Mouse (Mus musculus): Measurements from ENCODE around the gene Slc22a26. TPM values are rescaled to one million over a fixed set of nuclear protein-coding genes. Genes with fewer than 3 reads are reported as not detected.
"Not testable (repeated sequence)": the region's sequence is repeated elsewhere in the genome, so short reads cannot be mapped to it uniquely, and the experiment has no call there.

The Slc22a26 gene
- not detected in 2 replicates for polyA plus RNA-seq (2016; fragmentation: Nextera tagmentation; extraction: Ambion mirVana)

GRCm38 (mm10) chr19:7802571-7802970 is at the start of gene Slc22a26:
Gene Slc22a26, minus strand, starts transcription at chr19:7802667.
- Histone ChIP-seq H3K9me3 (peaks cover 20% of the 10 kb centered on the region; the same call in 1 of the 2 replicates), H3K36me3 (no peaks in the 10 kb centered on the region), H3K4me2 (replicated peaks) (no peak within 1 kb of the TSS), H3K27ac (replicated peaks) (no peak within 1 kb of the TSS), H3K9ac (replicated peaks) (no peak within 1 kb of the TSS), H3K27me3 (no peaks in the 10 kb centered on the region), H3K4me3 (no peak within 1 kb of the TSS), H3K4me1 (no peaks in the 10 kb centered on the region)
- no peak for ATAC-seq (ENCODE audit: low FRiP score, low read depth)
- 89% methylated on average over 1 of the region's 1 CpGs for WGBS

GRCm38 (mm10) chr19:7829851-7830250 is 27.4 kb upstream of the Slc22a26 start:
- Histone ChIP-seq H3K9ac (replicated peaks) (no peak overlapping the region), H3K27me3 (no peaks in the 10 kb centered on the region), H3K4me3 (no peak overlapping the region), H3K4me1 (no peaks in the 10 kb centered on the region), H3K36me3 (no peaks in the 10 kb centered on the region), H3K27ac (replicated peaks) (no peak overlapping the region), H3K9me3 (peaks cover 15% of the 10 kb centered on the region), H3K4me2 (replicated peaks) (no peak overlapping the region)
- 66% methylated on average over 2 of the region's 2 CpGs for WGBS
- no peak for ATAC-seq (ENCODE audit: low FRiP score, low read depth)

GRCm38 (mm10) chr19:7790571-7790970 is 11.9 kb downstream of the Slc22a26 start:
- H3K9ac ChIP-seq (replicated peaks), result no peak overlapping the region
- 94% methylated on average over 1 of the region's 1 CpGs for WGBS
- no peaks in the 10 kb centered on the region for H3K27me3 ChIP-seq
- no peaks in the 10 kb centered on the region for H3K36me3 ChIP-seq
- H3K9me3 ChIP-seq, result 0 out of 2 replicates have a peak, but pooled peaks cover 13% of the 10 kb centered on the region
- no peaks in the 10 kb centered on the region for H3K4me1 ChIP-seq
- no peak overlapping the region for H3K4me3 ChIP-seq
- no peak overlapping the region for H3K4me2 ChIP-seq (replicated peaks)
- no peak overlapping the region for H3K27ac ChIP-seq (replicated peaks)
- no peak for ATAC-seq (ENCODE audit: low FRiP score, low read depth)

GRCm38 (mm10) chr19:7775306-7775705 is 27.2 kb downstream of the Slc22a26 start:
- Histone ChIP-seq H3K27me3 (no peaks in the 10 kb centered on the region), H3K4me2 (replicated peaks) (no peak overlapping the region), H3K36me3 (no peaks in the 10 kb centered on the region), H3K4me1 (no peaks in the 10 kb centered on the region), H3K9ac (replicated peaks) (no peak overlapping the region), H3K9me3 (peaks cover 7% of the 10 kb centered on the region; the same call in 1 of the 2 replicates), H3K4me3 (no peak overlapping the region), H3K27ac (replicated peaks) (no peak overlapping the region)
- 77% methylated on average over 4 of the region's 4 CpGs for WGBS
- no peak for ATAC-seq (ENCODE audit: low FRiP score, low read depth)

- no peak overlapping the region for H3K4me2 ChIP-seq (replicated peaks)
- H3K4me3 ChIP-seq, result no peak overlapping the region
- ATAC-seq (ENCODE audit: low FRiP score, low read depth), result no peak
- H3K4me1 ChIP-seq, result no peaks in the 10 kb centered on the region
- no peaks in the 10 kb centered on the region for H3K27me3 ChIP-seq
- H3K36me3 ChIP-seq, result no peaks in the 10 kb centered on the region
- no peaks in the 10 kb centered on the region; the same call in 1 of the 2 replicates for H3K9me3 ChIP-seq
- 90% methylated on average over 2 of the region's 2 CpGs for WGBS
- H3K9ac ChIP-seq (replicated peaks), result no peak overlapping the region
- no peak overlapping the region for H3K27ac ChIP-seq (replicated peaks)
Observed at GRCm38 (mm10) chr19:7766124-7766523, 36.3 kb downstream of the Slc22a26 start.

GRCm38 (mm10) chr19:7765599-7765998 is 36.9 kb downstream of the Slc22a26 start:
- 94% methylated on average over 3 of the region's 3 CpGs for WGBS
- ATAC-seq (ENCODE audit: low FRiP score, low read depth), result no peak
- H3K27me3 ChIP-seq, result no peaks in the 10 kb centered on the region
- no peak overlapping the region for H3K27ac ChIP-seq (replicated peaks)
- no peaks in the 10 kb centered on the region for H3K4me1 ChIP-seq
- no peaks in the 10 kb centered on the region; the same call in 1 of the 2 replicates for H3K9me3 ChIP-seq
- no peak overlapping the region for H3K4me3 ChIP-seq
- no peak overlapping the region for H3K9ac ChIP-seq (replicated peaks)
- no peak overlapping the region for H3K4me2 ChIP-seq (replicated peaks)
- no peaks in the 10 kb centered on the region for H3K36me3 ChIP-seq

GRCm38 (mm10) chr19:7753371-7753770 is 49.1 kb downstream of the Slc22a26 start:
- not testable (repeated sequence) for H3K4me2 ChIP-seq (replicated peaks); H3K27ac ChIP-seq (replicated peaks); H3K4me3 ChIP-seq; H3K27me3 ChIP-seq; H3K36me3 ChIP-seq; ATAC-seq (ENCODE audit: low FRiP score, low read depth); H3K9me3 ChIP-seq; H3K9ac ChIP-seq (replicated peaks); H3K4me1 ChIP-seq
- 70% methylated on average over 13 of the region's 13 CpGs for WGBS

Other genes with a start within 250 kb of the Slc22a26 start
- gene Pla2g16, start 245.2 kb downstream of the Slc22a26 start, polyA plus RNA-seq (2016; fragmentation: Nextera tagmentation; extraction: Ambion mirVana), result 2.1 and 2.3 TPM in 2 replicates
- gene Lgals12, start 195.5 kb downstream of the Slc22a26 start, polyA plus RNA-seq (2016; fragmentation: Nextera tagmentation; extraction: Ambion mirVana), result 0.14 TPM in 1 of 2 replicates, not detected in the other
- not detected in 2 replicates for gene Hrasls5, start 190.1 kb downstream of the Slc22a26 start, polyA plus RNA-seq (2016; fragmentation: Nextera tagmentation; extraction: Ambion mirVana)
- not detected in 2 replicates for gene Slc22a19, start 91.4 kb downstream of the Slc22a26 start, polyA plus RNA-seq (2016; fragmentation: Nextera tagmentation; extraction: Ambion mirVana)
- gene Slc22a27, start 163.4 kb upstream of the Slc22a26 start, polyA plus RNA-seq (2016; fragmentation: Nextera tagmentation; extraction: Ambion mirVana), result not detected in 2 replicates

All from midbrain, embryonic 12.5 days (tissue).